Comparison of ENCODE assay signal across 15 mouse cellular contexts in genomic region chr2:26002001-26002400, GRCm38 (mm10). TPM values are rescaled to one million over a fixed set of nuclear protein-coding genes. Genes with fewer than 3 reads are reported as not detected.
DNase-seq lines count a peak whose midpoint lies in the region; TF ChIP-seq lines count a peak whose summit lies in the region.
"Had no signal": no experiment of that assay in that cellular context is flagged by ENCODE, and none has a peak within 500 bp of the region (broad histone marks: within the 10 kb centered on the region; RNA-seq: fewer than 3 reads in every experiment).

No protein-coding gene starts in this region.

- intact Hi-C loops in heart, postnatal 14 days (cut with DNase I): no loop called here

- peaks cover 26% of the 10 kb centered on the region for H3K4me1 ChIP-seq in cerebellum, adult 2 months (ENCODE audit: control insufficient read depth, insufficient read depth, low read length)
- H3K4me1 ChIP-seq: forebrain, embryonic 13.5 days; lung, embryonic 15.5 days; midbrain, embryonic 15.5 days; neural tube, embryonic 12.5 days had no signal

- peak overlapping the region; percentile 72 for H3K27ac ChIP-seq in cerebellum, adult 2 months (ENCODE audit: insufficient read depth, low read length)
- H3K27ac ChIP-seq: forebrain, embryonic 13.5 days; lung, embryonic 15.5 days; midbrain, embryonic 15.5 days; neural tube, embryonic 12.5 days had no signal

- no peak for TF ChIP-seq POLR2A in cerebellum, adult 2 months (IDR thresholded peaks at IDR 0.05; ENCODE audit: borderline replicate concordance, insufficient read depth, low read length)

- no peak for TF ChIP-seq CTCF in cerebellum, adult 2 months (IDR thresholded peaks at IDR 0.05; ENCODE audit: borderline replicate concordance, insufficient read depth, low read depth, low read length)

- no peaks in the 10 kb centered on the region for H3K27me3 ChIP-seq in cerebellum, adult 2 months (ENCODE audit: control insufficient read depth, insufficient read depth, low read length)
- H3K27me3 ChIP-seq: CH12.LX; forebrain, embryonic 13.5 days; lung, embryonic 15.5 days; midbrain, embryonic 15.5 days; neural tube, embryonic 12.5 days had no signal

- DNase-seq in adrenal gland, postnatal 14 days: peak; percentile 43
- no peak for DNase-seq in adrenal gland, adult 18-20 months (ENCODE audit: low spot score in 2 of 2)
- peak; percentile 19 to 36 for DNase-seq in heart, postnatal 14 days
- no peak for DNase-seq in heart, adult 11 months
- peak; percentile 70 for DNase-seq in MN1 (ENCODE audit: low spot score)
- peak; percentile 88 to 91 for DNase-seq in cerebellum, adult 2 months
- DNase-seq in retina, embryonic 14.5 days (ENCODE audit: low spot score): no peak
- no peak for DNase-seq in ovary, adult 18-20 months (ENCODE audit: low spot score)
- DNase-seq: embryo, embryonic 11 days; kidney, postnatal 14 days had no signal

- H3K4me3 ChIP-seq in cerebellum, adult 2 months (replicated peaks; ENCODE audit: insufficient read depth, low read depth, low read length): no peak overlapping the region
- H3K4me3 ChIP-seq: forebrain, embryonic 13.5 days; lung, embryonic 15.5 days; midbrain, embryonic 15.5 days; neural tube, embryonic 12.5 days had no signal

- WGBS in cerebellum, adult 2 months: 3% methylated on average over 2 of the region's 2 CpGs

RNA-seq across cellular contexts. Expression of gene Camsap1, which starts 18.9 kb away (rescaled TPM):
- 25.9 and 32.1 TPM in 2 replicates for total RNA-seq in adrenal gland, postnatal 14 days (2021)
- total RNA-seq in adrenal gland, adult 18-20 months (2021): 10 to 100 TPM; 35.3 to 37.5 TPM
- total RNA-seq in heart, postnatal 14 days (2021): 10 to 100 TPM; 28.4 to 37.7 TPM
- 35.7 and 39.7 TPM in 2 replicates for polyA plus RNA-seq in cerebellum, adult 2 months (2012; rRNA removed)

RNA-seq across cellular contexts. Expression of gene Ubac1, which starts 19.5 kb away (rescaled TPM):
- 53.0 and 58.0 TPM in 2 replicates for total RNA-seq in adrenal gland, postnatal 14 days (2021)
- total RNA-seq in adrenal gland, adult 18-20 months (2021): 10 to 100 TPM; 30.4 to 44.8 TPM
- total RNA-seq in heart, postnatal 14 days (2021): 10 to 100 TPM; 82.3 to 86.5 TPM
- 92.2 and 101 TPM in 2 replicates for polyA plus RNA-seq in cerebellum, adult 2 months (2012; rRNA removed)

Comparison
In these comparisons a context has a peak if more than half of its experiments do, and no peak if none do; other contexts are left out.
1. DNase-seq: peak in adrenal gland, postnatal 14 days (single experiment), heart, postnatal 14 days (2 of 2), MN1 (single experiment) and cerebellum, adult 2 months (2 of 2); none in adrenal gland, adult 18-20 months (0 of 2), heart, adult 11 months (single experiment), retina, embryonic 14.5 days (single experiment) and ovary, adult 18-20 months (single experiment).